Mouse (Mus musculus) liver, embryonic 16.5 days (tissue): ENCODE measurements around the gene Scgb1b24. TPM values are rescaled to one million over a fixed set of nuclear protein-coding genes. Genes with fewer than 3 reads are reported as not detected.

Source experiments
- ATAC-seq: fragments of 200-750 bp; cut with Nextera tagmentation; 2 replicates; pipeline ENCODE4 v1.8.0; 2017; ENCODE audit warnings: low read depth, mild to moderate bottlenecking, moderate number of reproducible peaks, moderate library complexity
- H3K27ac ChIP-seq: fragments of 300-500 bp; sonication (generic); 2 replicates; pipeline ENCODE4 v1.5.1; 2014; ENCODE audit warnings: mild to moderate bottlenecking, low read length
- H3K27me3 ChIP-seq: fragments of 300-500 bp; sonication (generic); 2 replicates; pipeline ENCODE4 v1.6.1; 2014; ENCODE audit warnings: low read depth, low read length, mixed read lengths; ENCODE audit not compliant: control insufficient read depth, insufficient read depth
- H3K36me3 ChIP-seq: fragments of 300-500 bp; sonication (generic); 2 replicates; pipeline ENCODE4 v1.6.1; 2014; ENCODE audit warnings: mild to moderate bottlenecking; ENCODE audit not compliant: control insufficient read depth, insufficient read depth
- H3K4me1 ChIP-seq: fragments of 300-500 bp; sonication (generic); 2 replicates; pipeline ENCODE4 v1.6.1; 2014; ENCODE audit warnings: low read depth, low read length, mixed read lengths; ENCODE audit not compliant: control insufficient read depth
- H3K4me2 ChIP-seq: fragments of 300-500 bp; sonication (generic); 2 replicates; pipeline ENCODE4 v1.6.1; 2014; ENCODE audit warnings: low read depth, low read length, mixed read lengths
- H3K4me3 ChIP-seq: fragments of 300-500 bp; sonication (generic); 2 replicates; pipeline ENCODE4 v1.5.1; 2014; ENCODE audit warnings: low read depth, mild to moderate bottlenecking, low read length
- H3K9ac ChIP-seq: fragments of 300-500 bp; sonication (generic); 2 replicates; pipeline ENCODE4 v1.6.1; 2014; ENCODE audit warnings: low read depth, low read length
- H3K9me3 ChIP-seq: fragments of 300-500 bp; sonication (generic); replicated peaks from 2 replicates; pipeline ENCODE4 v1.6.1; 2016; ENCODE audit warnings: low read length; ENCODE audit not compliant: control insufficient read depth
- WGBS: fragments of 180-500 bp; shearing (Covaris S2); extraction: QIAGEN DNeasy Blood & Tissue Kit; methylation state at CpG from one replicate; pipeline ENCODE4 v1.1.7; 2014; ENCODE audit not compliant: insufficient replicate concordance; 5-methylcytosine and 5-hydroxymethylcytosine counted together
- polyA plus RNA-seq: library from polyadenylated mRNA; unstranded; fragments of >200 nt; fragmentation: Nextera tagmentation; extraction: Ambion mirVana; gene quantifications from 2 replicates; pipeline ENCODE4 v1.2.1, GENCODE M21; 2015

Scgb1b24 gene
- not detected in 2 replicates for polyA plus RNA-seq

DNA sequence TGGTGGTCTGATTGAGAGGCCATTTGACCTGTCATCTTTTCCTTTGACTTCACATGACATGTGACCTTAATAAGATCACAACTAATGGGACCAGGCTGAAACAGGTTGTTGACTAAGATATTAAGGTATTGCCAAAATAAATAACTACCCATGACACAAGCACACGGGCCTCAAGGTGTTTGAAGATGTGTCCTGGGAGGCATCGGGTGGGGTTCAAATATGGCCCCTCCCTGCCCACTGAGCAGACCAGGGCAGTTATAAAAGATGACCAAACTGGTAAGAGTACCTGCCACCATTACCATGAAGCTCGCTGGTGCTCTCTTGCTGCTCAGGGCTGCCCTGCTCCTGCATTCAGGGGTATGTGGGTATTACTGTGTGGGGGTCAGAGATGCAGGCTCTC is at the start of gene Scgb1b24:
TSS of gene Scgb1b24 (plus strand) at position 301 of the 400 bp plus-strand sequence.
- no peak within 1 kb of the TSS for H3K27ac ChIP-seq
- H3K27me3 ChIP-seq: no peaks in the 10 kb centered on the region
- H3K4me2 ChIP-seq: no peak within 1 kb of the TSS
- no peaks in the 10 kb centered on the region for H3K4me1 ChIP-seq
- H3K4me3 ChIP-seq: no peak within 1 kb of the TSS
- WGBS: 52% methylated on average over 3 of the region's 3 CpGs
- no peak within 1 kb of the TSS for H3K9ac ChIP-seq
- H3K36me3 ChIP-seq: no peaks in the 10 kb centered on the region
- H3K9me3 ChIP-seq: no peaks in the 10 kb centered on the region
- no peak for ATAC-seq

- Histone ChIP-seq H3K4me1 (no peaks in the 10 kb centered on the region), H3K9ac (no peak within 1 kb of the TSS), H3K4me2 (no peak within 1 kb of the TSS), H3K4me3 (no peak within 1 kb of the TSS), H3K36me3 (no peaks in the 10 kb centered on the region), H3K9me3 (peaks cover 4% of the 10 kb centered on the region; the same call in 1 of the 2 replicates), H3K27me3 (no peaks in the 10 kb centered on the region), H3K27ac (no peak within 1 kb of the TSS)
- ATAC-seq: no peak
- 61% methylated on average over 2 of the region's 2 CpGs for WGBS
Measured at GRCm38 (mm10) chr7:33739212-33739611, 4.4 kb upstream of the Scgb1b24 start, which contains the start of gene Scgb2b24. TSS of gene Scgb2b24 (minus strand) at chr7:33739312.

Other genes with a start within 250 kb of the Scgb1b24 start
- gene Scgb2b21, start 223.3 kb upstream of the Scgb1b24 start, polyA plus RNA-seq: not detected in 2 replicates
- gene Scgb2b24, start 4.5 kb upstream of the Scgb1b24 start, polyA plus RNA-seq: not detected in 2 replicates
- not detected in 2 replicates for gene Scgb2b26, start 201.2 kb downstream of the Scgb1b24 start, polyA plus RNA-seq